Mouse (Mus musculus): ENCODE measurements at regions not wholly inside any gene's neighbourhood (a gene's known extent, or its start where the extent isn't known, plus 50 kb on each side); places are given as distances from the start of the nearest gene placed in this dataset.

DNA sequence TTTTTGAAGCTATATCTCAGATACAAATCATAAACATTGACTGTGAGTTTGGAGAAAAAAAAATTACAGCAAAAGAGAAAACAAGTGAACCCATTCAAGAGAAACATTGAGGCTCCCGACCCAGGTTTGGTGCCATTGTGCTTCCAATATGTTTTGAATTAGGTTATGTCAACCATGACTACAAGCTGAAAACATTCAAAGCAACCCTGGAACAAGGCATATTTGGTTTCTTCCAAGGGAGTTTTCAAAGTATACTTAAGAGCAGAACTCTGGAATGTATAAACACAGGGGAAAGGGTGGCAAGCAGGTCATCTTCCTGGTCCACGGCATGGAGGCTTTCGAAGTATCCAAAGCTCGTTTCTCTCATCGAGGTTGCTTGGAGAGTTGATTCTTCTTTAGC is 464.1 kb downstream of the Sorl1 start:
- H3K27me3 ChIP-seq (ENCODE audit: insufficient read depth, low read length) = no peaks in the 10 kb centered on the region
- H3K36me3 ChIP-seq (replicated peaks) = no peaks in the 10 kb centered on the region
- no peaks in the 10 kb centered on the region for H3K4me1 ChIP-seq (ENCODE audit: insufficient read depth, low read depth, low read length)
- ATAC-seq (ENCODE audit: extremely low read depth, insufficient number of reproducible peaks, low FRiP score, poor library complexity, severe bottlenecking) (no peak), DNase-seq (ENCODE audit: low spot score) (no peak)
- H3K9me3 ChIP-seq (replicated peaks) = no peaks in the 10 kb centered on the region
- TF ChIP-seq TAL1 (conservative IDR thresholded peaks at IDR 0.05; ENCODE audit: low read depth, low read length) = no peak
- TF ChIP-seq GATA1 (IDR thresholded peaks at IDR 0.05; ENCODE audit: borderline replicate concordance, low read length) = no peak
- no peak for TF ChIP-seq CTCF (IDR thresholded peaks at IDR 0.05; ENCODE audit: low read depth, low read length)
- TF ChIP-seq GATA2 (IDR thresholded peaks at IDR 0.05; ENCODE audit: borderline replicate concordance, low read depth, low read length) = no peak
- no peak for TF ChIP-seq POLR2AphosphoS5 (IDR thresholded peaks at IDR 0.05; ENCODE audit: insufficient replicate concordance, low read depth, low read length)
- H3K4me3 ChIP-seq (ENCODE audit: low read depth, low read length) = no peak overlapping the region

DNA sequence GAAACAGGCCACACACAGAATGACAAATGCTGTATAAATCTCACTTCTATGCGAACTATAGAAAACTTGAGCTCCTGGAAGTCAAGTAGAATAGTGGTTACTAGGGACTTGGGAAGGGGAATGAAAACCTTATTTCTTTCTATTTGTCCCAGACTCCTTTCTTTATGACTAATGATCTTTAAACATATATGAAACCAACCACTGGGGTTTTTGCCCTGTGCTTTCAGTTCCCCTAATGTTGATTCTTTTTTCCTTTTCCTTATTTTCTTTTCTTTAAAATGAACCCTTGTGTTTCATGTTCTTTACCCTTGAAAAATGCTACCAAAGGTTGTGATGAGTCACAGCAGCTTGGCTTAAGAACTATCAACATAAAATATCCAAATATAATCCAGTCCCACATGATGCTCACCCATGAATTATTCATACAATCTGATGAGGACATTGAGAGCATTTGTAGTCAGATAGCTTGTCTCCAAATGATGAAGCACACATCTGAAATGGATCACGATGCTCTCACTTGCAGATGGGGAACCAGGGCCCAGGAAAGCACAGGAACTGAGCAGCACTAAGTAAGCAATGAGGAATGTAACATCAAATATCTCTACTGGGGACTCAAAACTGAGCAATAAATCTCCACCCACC is 470.2 kb upstream of the Ubash3b start:
- Histone ChIP-seq H3K9me3 (replicated peaks) (no peaks in the 10 kb centered on the region), H3K4me3 (ENCODE audit: low read depth, low read length) (no peak overlapping the region), H3K4me1 (ENCODE audit: insufficient read depth, low read depth, low read length) (no peaks in the 10 kb centered on the region), H3K27me3 (ENCODE audit: insufficient read depth, low read length) (no peaks in the 10 kb centered on the region), H3K36me3 (replicated peaks) (no peaks in the 10 kb centered on the region)
- TF ChIP-seq GATA2 (IDR thresholded peaks at IDR 0.05; ENCODE audit: borderline replicate concordance, low read depth, low read length) = no peak
- TF ChIP-seq GATA1 (IDR thresholded peaks at IDR 0.05; ENCODE audit: borderline replicate concordance, low read length) = no peak
- no peak for TF ChIP-seq TAL1 (conservative IDR thresholded peaks at IDR 0.05; ENCODE audit: low read depth, low read length)
- DNase-seq (ENCODE audit: low spot score) (no peak), ATAC-seq (ENCODE audit: extremely low read depth, insufficient number of reproducible peaks, low FRiP score, poor library complexity, severe bottlenecking) (no peak)

DNA sequence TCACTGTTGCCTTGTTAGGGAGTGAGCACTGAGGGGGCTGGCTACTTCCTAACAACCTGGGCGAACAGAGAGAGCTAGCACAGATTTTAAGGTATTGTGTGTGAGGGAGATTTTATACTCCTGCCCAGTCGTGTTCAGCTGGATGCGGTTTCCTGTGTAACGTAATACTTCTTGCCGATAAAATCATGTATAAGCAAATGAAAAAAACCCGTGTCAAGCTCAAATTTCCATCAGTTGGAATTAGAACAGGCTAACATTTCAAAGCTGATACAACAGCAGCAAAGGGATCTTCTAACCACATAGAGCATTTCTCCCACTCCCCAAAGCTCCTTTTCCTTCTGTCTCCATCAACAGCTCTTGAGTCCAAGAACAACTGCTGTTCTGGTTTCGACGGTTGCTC is 459.8 kb upstream of the Ubash3b start:
- ATAC-seq (ENCODE audit: extremely low read depth, insufficient number of reproducible peaks, low FRiP score, poor library complexity, severe bottlenecking) (no peak), DNase-seq (ENCODE audit: low spot score) (no peak)
- no peaks in the 10 kb centered on the region for H3K4me1 ChIP-seq (ENCODE audit: insufficient read depth, low read depth, low read length)
- no peaks in the 10 kb centered on the region for H3K36me3 ChIP-seq (replicated peaks)
- TF ChIP-seq GATA2 (IDR thresholded peaks at IDR 0.05; ENCODE audit: borderline replicate concordance, low read depth, low read length) = no peak
- no peak for TF ChIP-seq GATA1 (IDR thresholded peaks at IDR 0.05; ENCODE audit: borderline replicate concordance, low read length)
- TF ChIP-seq TAL1 (conservative IDR thresholded peaks at IDR 0.05; ENCODE audit: low read depth, low read length) = no peak
- no peak for TF ChIP-seq POLR2AphosphoS5 (IDR thresholded peaks at IDR 0.05; ENCODE audit: insufficient replicate concordance, low read depth, low read length)
- no peak for TF ChIP-seq CTCF (IDR thresholded peaks at IDR 0.05; ENCODE audit: low read depth, low read length)
- H3K9me3 ChIP-seq (replicated peaks) = no peaks in the 10 kb centered on the region
- H3K4me3 ChIP-seq (ENCODE audit: low read depth, low read length) = no peak overlapping the region
- no peaks in the 10 kb centered on the region for H3K27me3 ChIP-seq (ENCODE audit: insufficient read depth, low read length)

DNA sequence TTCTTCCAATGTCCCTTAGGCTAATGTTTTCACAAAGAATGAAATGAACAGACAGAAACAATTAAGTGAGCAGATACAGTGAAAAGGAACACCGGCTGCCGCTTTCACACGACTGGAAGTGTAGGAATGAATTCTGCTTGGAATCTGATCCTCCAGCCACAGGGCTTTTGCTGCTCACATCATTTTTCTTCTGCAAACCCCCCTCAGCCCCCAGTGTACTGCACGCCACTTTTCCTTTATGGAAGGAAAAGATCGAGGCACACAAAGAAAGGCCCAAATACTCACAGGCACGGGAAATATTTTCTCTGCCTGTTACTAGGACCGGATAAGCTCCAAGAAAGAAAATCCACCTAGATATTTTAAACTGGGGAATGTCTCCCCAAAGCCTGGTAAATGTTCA is 452.5 kb upstream of the Ubash3b start:
- no peak for ATAC-seq (ENCODE audit: extremely low read depth, insufficient number of reproducible peaks, low FRiP score, poor library complexity, severe bottlenecking)
- no peak for TF ChIP-seq GATA1 (IDR thresholded peaks at IDR 0.05; ENCODE audit: borderline replicate concordance, low read length)
- TF ChIP-seq CTCF (IDR thresholded peaks at IDR 0.05; ENCODE audit: low read depth, low read length) = no peak
- no peak for TF ChIP-seq TAL1 (conservative IDR thresholded peaks at IDR 0.05; ENCODE audit: low read depth, low read length)
- TF ChIP-seq POLR2AphosphoS5 (IDR thresholded peaks at IDR 0.05; ENCODE audit: insufficient replicate concordance, low read depth, low read length) = no peak
- TF ChIP-seq GATA2 (IDR thresholded peaks at IDR 0.05; ENCODE audit: borderline replicate concordance, low read depth, low read length) = no peak
- Histone ChIP-seq H3K9me3 (replicated peaks) (no peaks in the 10 kb centered on the region), H3K4me1 (ENCODE audit: insufficient read depth, low read depth, low read length) (no peaks in the 10 kb centered on the region), H3K27me3 (ENCODE audit: insufficient read depth, low read length) (no peaks in the 10 kb centered on the region), H3K36me3 (replicated peaks) (no peaks in the 10 kb centered on the region), H3K4me3 (ENCODE audit: low read depth, low read length) (no peak overlapping the region)
- DNase-seq (ENCODE audit: low spot score) = no peak

DNA sequence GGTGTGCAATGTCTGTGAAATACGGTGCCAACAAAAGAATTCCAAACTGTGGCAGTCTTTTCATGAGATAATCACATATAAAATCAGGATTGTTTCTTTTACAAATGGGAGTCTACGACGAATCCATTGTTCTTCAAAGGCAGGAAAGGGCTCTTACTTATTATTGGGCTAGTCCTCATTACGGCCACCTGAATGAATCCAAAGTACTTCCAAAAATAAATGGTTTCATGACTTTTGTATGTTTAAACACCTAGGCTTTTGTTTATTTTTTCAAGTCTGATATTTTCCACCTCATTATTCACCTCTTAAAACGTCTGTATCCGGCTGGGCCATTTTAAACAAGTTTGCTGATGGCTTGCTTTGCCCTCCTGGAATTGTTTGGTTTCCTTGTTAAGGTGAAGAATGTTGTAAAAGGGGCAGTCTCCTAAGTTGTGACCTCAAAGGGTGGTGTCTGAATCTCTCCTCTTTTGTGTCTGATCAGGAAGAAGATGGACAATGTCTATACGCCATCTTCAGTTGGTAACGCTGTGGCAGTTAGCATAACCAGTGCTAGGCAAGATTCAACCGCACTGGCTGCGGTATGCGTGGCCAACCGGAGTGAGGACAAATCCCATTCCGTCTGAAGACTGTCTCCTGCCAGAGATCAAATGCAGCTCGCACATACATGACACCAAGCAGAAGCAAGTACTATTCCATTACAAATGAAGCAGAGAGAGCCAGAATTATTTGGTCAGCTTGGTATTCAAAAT is 451.5 kb upstream of the Ubash3b start:
- ATAC-seq (ENCODE audit: extremely low read depth, insufficient number of reproducible peaks, low FRiP score, poor library complexity, severe bottlenecking) (no peak), DNase-seq (ENCODE audit: low spot score) (no peak)
- no peaks in the 10 kb centered on the region for H3K36me3 ChIP-seq (replicated peaks)
- H3K9me3 ChIP-seq (replicated peaks) = no peaks in the 10 kb centered on the region
- no peak overlapping the region for H3K4me3 ChIP-seq (ENCODE audit: low read depth, low read length)
- no peaks in the 10 kb centered on the region for H3K4me1 ChIP-seq (ENCODE audit: insufficient read depth, low read depth, low read length)
- H3K27me3 ChIP-seq (ENCODE audit: insufficient read depth, low read length) = no peaks in the 10 kb centered on the region
- TF ChIP-seq POLR2AphosphoS5 (IDR thresholded peaks at IDR 0.05; ENCODE audit: insufficient replicate concordance, low read depth, low read length) (no peak), TAL1 (conservative IDR thresholded peaks at IDR 0.05; ENCODE audit: low read depth, low read length) (no peak), CTCF (IDR thresholded peaks at IDR 0.05; ENCODE audit: low read depth, low read length) (no peak), GATA1 (IDR thresholded peaks at IDR 0.05; ENCODE audit: borderline replicate concordance, low read length) (no peak), GATA2 (IDR thresholded peaks at IDR 0.05; ENCODE audit: borderline replicate concordance, low read depth, low read length) (no peak)

DNA sequence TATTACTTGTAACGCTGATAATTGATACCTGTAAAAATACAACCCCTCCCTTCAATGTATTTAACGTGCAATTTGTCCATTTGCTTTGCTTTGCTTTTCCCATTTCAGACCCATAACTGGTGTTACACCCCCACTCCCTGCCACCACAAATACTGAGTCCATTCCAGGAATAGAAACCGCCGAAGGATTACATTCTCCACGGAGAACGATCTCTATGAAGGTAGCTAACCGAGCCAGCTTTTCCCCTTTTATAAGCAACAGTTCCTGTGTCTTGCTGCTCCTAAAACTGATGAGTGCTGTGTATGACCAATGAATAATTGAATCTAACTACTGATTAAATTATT is 450.9 kb upstream of the Ubash3b start:
- Histone ChIP-seq H3K4me1 (ENCODE audit: insufficient read depth, low read depth, low read length) (no peaks in the 10 kb centered on the region), H3K4me3 (ENCODE audit: low read depth, low read length) (no peak overlapping the region), H3K36me3 (replicated peaks) (no peaks in the 10 kb centered on the region), H3K27me3 (ENCODE audit: insufficient read depth, low read length) (no peaks in the 10 kb centered on the region), H3K9me3 (replicated peaks) (no peaks in the 10 kb centered on the region)
- TF ChIP-seq GATA2 (IDR thresholded peaks at IDR 0.05; ENCODE audit: borderline replicate concordance, low read depth, low read length) = no peak
- TF ChIP-seq POLR2AphosphoS5 (IDR thresholded peaks at IDR 0.05; ENCODE audit: insufficient replicate concordance, low read depth, low read length) = no peak
- no peak for TF ChIP-seq CTCF (IDR thresholded peaks at IDR 0.05; ENCODE audit: low read depth, low read length)
- no peak for TF ChIP-seq TAL1 (conservative IDR thresholded peaks at IDR 0.05; ENCODE audit: low read depth, low read length)
- TF ChIP-seq GATA1 (IDR thresholded peaks at IDR 0.05; ENCODE audit: borderline replicate concordance, low read length) = no peak
- DNase-seq (ENCODE audit: low spot score) = no peak
- no peak for ATAC-seq (ENCODE audit: extremely low read depth, insufficient number of reproducible peaks, low FRiP score, poor library complexity, severe bottlenecking)

Measured in G1E (cell line).